Mouse (Mus musculus) heart, adult 2 months (tissue): ENCODE measurements around the gene Tcf7l2.

Experiments
- CTCF ChIP-seq: fragments of 200-600 bp; IDR thresholded peaks from 2 replicates; pipeline ENCODE4 v1.8.1; 2022; ENCODE audit warnings: antibody characterized with exemption, mild to moderate bottlenecking, moderate library complexity
- EP300 ChIP-seq: fragments of 200-500 bp; IDR thresholded peaks from 2 replicates; pipeline ENCODE4 v1.6.1; 2011; ENCODE audit warnings: low read depth, low read length, control low read depth; ENCODE audit not compliant: insufficient read depth
- POLR2A ChIP-seq: fragments of 200-500 bp; IDR thresholded peaks from 2 replicates; pipeline ENCODE4 v1.6.1; 2011; ENCODE audit warnings: mild to moderate bottlenecking, low read depth, low read length, control low read depth; ENCODE audit not compliant: insufficient read depth

GRCm38 (mm10) chr19:55706300-55706699 lies 35.3 kb upstream of the Tcf7l2 start:
- TF ChIP-seq CTCF = no peak
- TF ChIP-seq POLR2A = no peak
- TF ChIP-seq EP300 = no peak
